Mouse (Mus musculus) G1E (cell line): ENCODE measurements around the gene Eif5.

ENCODE experiments used
- CTCF ChIP-seq: IDR thresholded peaks from 2 replicates; pipeline ENCODE4 v1.5.1; 2012; ENCODE audit warnings: low read depth, low read length, inconsistent platforms, mixed read lengths
- GATA1 ChIP-seq: IDR thresholded peaks from 2 replicates; pipeline ENCODE4 v1.6.1; 2012; ENCODE audit warnings: borderline replicate concordance, low read length, inconsistent platforms, mixed read lengths
- GATA2 ChIP-seq: IDR thresholded peaks from 2 replicates; pipeline ENCODE4 v1.6.1; 2012; ENCODE audit warnings: low read depth, low read length, inconsistent platforms, borderline replicate concordance
- POLR2AphosphoS5 ChIP-seq: IDR thresholded peaks from 2 replicates; pipeline ENCODE4 v1.6.1; 2012; ENCODE audit warnings: low read depth, low read length, inconsistent platforms; ENCODE audit not compliant: insufficient replicate concordance

GRCm38 (mm10) chr12:111518391-111518790 lies 19.4 kb upstream of the Eif5 start:
- TF ChIP-seq CTCF (no peak), GATA1 (no peak), POLR2AphosphoS5 (no peak), GATA2 (no peak)
